In genomic region chr8:47962005-47962404, GRCm38 (mm10) we compare ENCODE assay signal across 8 mouse cellular contexts. TPM values are rescaled to one million over a fixed set of nuclear protein-coding genes. Genes with fewer than 3 reads are reported as not detected.
DNase-seq lines count a peak whose midpoint lies in the region; TF ChIP-seq lines count a peak whose summit lies in the region.

No protein-coding gene starts in this region.

- H3K36me3 ChIP-seq in thymus, adult 2 months (ENCODE audit: control insufficient read depth, insufficient read depth, low read length) = no peaks in the 10 kb centered on the region

- H3K27ac ChIP-seq in cerebellum, adult 2 months (ENCODE audit: insufficient read depth, low read length) = no peak overlapping the region
- no peak overlapping the region for H3K27ac ChIP-seq in thymus, adult 2 months (ENCODE audit: control insufficient read depth, insufficient read depth, low read length)

- H3K4me1 ChIP-seq in cerebellum, adult 2 months (ENCODE audit: control insufficient read depth, insufficient read depth, low read length) = no peaks in the 10 kb centered on the region
- H3K4me1 ChIP-seq in thymus, adult 2 months (replicated peaks; ENCODE audit: control insufficient read depth, insufficient read depth, low read length) = no peaks in the 10 kb centered on the region

- TF ChIP-seq POLR2A in cerebellum, adult 2 months (IDR thresholded peaks at IDR 0.05; ENCODE audit: borderline replicate concordance, insufficient read depth, low read length) = no peak
- no peak for TF ChIP-seq POLR2A in thymus, adult 2 months (IDR thresholded peaks at IDR 0.05; ENCODE audit: control insufficient read depth, extremely low read depth, insufficient read depth, low read length, poor library complexity)

- H3K27me3 ChIP-seq in cerebellum, adult 2 months (ENCODE audit: control insufficient read depth, insufficient read depth, low read length) = no peaks in the 10 kb centered on the region
- H3K27me3 ChIP-seq in thymus, adult 2 months (ENCODE audit: control insufficient read depth, insufficient read depth, low read length) = no peaks in the 10 kb centered on the region

- 15% methylated on average over 6 of the region's 6 CpGs for WGBS in cerebellum, adult 2 months
- WGBS in thymus, adult 2 months = 41% methylated on average over 6 of the region's 6 CpGs

- TF ChIP-seq CTCF in cerebellum, adult 2 months (IDR thresholded peaks at IDR 0.05; ENCODE audit: borderline replicate concordance, insufficient read depth, low read depth, low read length) = no peak
- no peak for TF ChIP-seq CTCF in thymus, adult 2 months (IDR thresholded peaks at IDR 0.05; ENCODE audit: borderline replicate concordance, control insufficient read depth, extremely low read depth, insufficient read depth, low read length, poor library complexity)

- H3K4me3 ChIP-seq in cerebellum, adult 2 months (replicated peaks; ENCODE audit: insufficient read depth, low read depth, low read length) = no peak overlapping the region
- no peak overlapping the region for H3K4me3 ChIP-seq in thymus, adult 2 months (ENCODE audit: control insufficient read depth, insufficient read depth, low read length)

- peak; percentile 18 to 22 for DNase-seq in cerebellum, adult 2 months
- no peak for DNase-seq in cerebellum, adult 9-10 months
- peak; percentile 36 for DNase-seq in layer of hippocampus, adult 9-11 months
- no peak for DNase-seq in layer of hippocampus, adult 9-10 months (ENCODE audit: low spot score)
- peak; percentile 30 to 43 for DNase-seq in adrenal gland, postnatal 4 days (ENCODE audit: low spot score in 2 of 2)
- peak; percentile 55 to 67 for DNase-seq in lung, adult 18-20 months
- DNase-seq in thymus, adult 2 months = no peak
- DNase-seq in thymus, postnatal 4 days = no peak

RNA-seq across cellular contexts. Expression of gene Wwc2, which starts 28.7 kb away (rescaled TPM):
- polyA plus RNA-seq in cerebellum, adult 2 months (2012; rRNA removed) = 5.7 and 6.3 TPM in 2 replicates
- total RNA-seq in adrenal gland, postnatal 4 days (2021) = 10 to 100 TPM; 30.8 to 35.5 TPM
- polyA plus RNA-seq in thymus, adult 2 months (2012; rRNA removed) = 1.8 and 2.0 TPM in 2 replicates

Comparison
In these comparisons a context has a peak if more than half of its experiments do, and no peak if none do; other contexts are left out.
1. DNase-seq: peak in cerebellum, adult 2 months (2 of 2), layer of hippocampus, adult 9-11 months (single experiment), adrenal gland, postnatal 4 days (2 of 2) and lung, adult 18-20 months (2 of 2); none in cerebellum, adult 9-10 months (single experiment), layer of hippocampus, adult 9-10 months (single experiment), thymus, adult 2 months (single experiment) and thymus, postnatal 4 days (single experiment).